Mouse (Mus musculus) lung, embryonic 14.5 days (tissue): ENCODE results near the gene Cyp2d9. TPM values are rescaled to one million over a fixed set of nuclear protein-coding genes. Genes with fewer than 3 reads are reported as not detected.
"Not testable (repeated sequence)": the region's sequence is repeated elsewhere in the genome, so short reads cannot be mapped to it uniquely, and the experiment has no call there.

Experiments
- ATAC-seq: fragments of 200-750 bp; cut with Nextera tagmentation; 2 replicates; pipeline ENCODE4 v1.8.0; 2017; ENCODE audit warnings: mild to moderate bottlenecking, moderate TSS enrichment, moderate library complexity; ENCODE audit not compliant: insufficient read depth
- DNase-seq: peaks from one replicate; pipeline ENCODE4 v3.0.0-alpha.2; 2015
- H3K27ac ChIP-seq: fragments of 300-500 bp; sonication (generic); 2 replicates; pipeline ENCODE4 v1.5.1; 2014; ENCODE audit warnings: low read depth, mild to moderate bottlenecking, moderate library complexity
- H3K27me3 ChIP-seq: fragments of 300-500 bp; sonication (generic); 2 replicates; pipeline ENCODE4 v1.6.1; 2014; ENCODE audit warnings: low read length, control low read depth; ENCODE audit not compliant: insufficient read depth
- H3K36me3 ChIP-seq: fragments of 300-500 bp; sonication (generic); 2 replicates; pipeline ENCODE4 v1.6.1; 2014; ENCODE audit warnings: control low read depth; ENCODE audit not compliant: insufficient read depth
- H3K4me1 ChIP-seq: fragments of 300-500 bp; sonication (generic); 2 replicates; pipeline ENCODE4 v1.6.1; 2014; ENCODE audit warnings: antibody characterized with exemption, control low read depth; ENCODE audit not compliant: insufficient read depth
- H3K4me2 ChIP-seq: fragments of 300-500 bp; sonication (generic); 2 replicates; pipeline ENCODE4 v1.6.1; 2014; ENCODE audit warnings: mild to moderate bottlenecking
- H3K4me3 ChIP-seq: fragments of 300-500 bp; sonication (generic); 2 replicates; pipeline ENCODE4 v1.5.1; 2014; ENCODE audit warnings: low read depth, low read length
- H3K9ac ChIP-seq: fragments of 300-500 bp; sonication (generic); 2 replicates; pipeline ENCODE4 v1.6.1; 2014
- H3K9me3 ChIP-seq: fragments of 300-500 bp; sonication (generic); 2 replicates; pipeline ENCODE4 v1.6.1; 2016; ENCODE audit warnings: low read depth, low read length, control low read depth
- CTCF ChIP-seq: IDR thresholded peaks from 2 replicates; pipeline ENCODE4 v1.5.1; 2016; ENCODE audit warnings: antibody characterized with exemption, low read depth
- WGBS: fragments of 180-500 bp; shearing (Covaris S2); extraction: QIAGEN DNeasy Blood & Tissue Kit; methylation state at CpG from one replicate; pipeline ENCODE4 v1.1.7; 2014; 5-methylcytosine and 5-hydroxymethylcytosine counted together
- polyA plus RNA-seq: library from polyadenylated mRNA; unstranded; fragments of >200 nt; fragmentation: Nextera tagmentation; extraction: Ambion mirVana; gene quantifications from 2 replicates; pipeline ENCODE4 v1.2.1, GENCODE M21; 2014

Cyp2d9 gene
- polyA plus RNA-seq, 1 experiment from 2014 or later: not detected

- H3K27ac ChIP-seq: no peak overlapping the region
- no peak for TF ChIP-seq CTCF
- no peak overlapping the region for H3K4me3 ChIP-seq
- WGBS: 79% methylated on average over 8 of the region's 8 CpGs
- no peak overlapping the region for H3K4me2 ChIP-seq
- no peak for DNase-seq
- H3K9ac ChIP-seq: no peak overlapping the region
- H3K36me3 ChIP-seq: no peaks in the 10 kb centered on the region
- no peaks in the 10 kb centered on the region for H3K4me1 ChIP-seq
- no peaks in the 10 kb centered on the region for H3K9me3 ChIP-seq
- no peaks in the 10 kb centered on the region for H3K27me3 ChIP-seq
- ATAC-seq: no peak
These were observed 12.0 kb downstream of the Cyp2d9 start for GRCm38 (mm10) chr15:82445196-82445595.

- not testable (repeated sequence) for H3K27ac ChIP-seq, H3K4me2 ChIP-seq, H3K27me3 ChIP-seq, ATAC-seq, H3K36me3 ChIP-seq, H3K9me3 ChIP-seq, DNase-seq, H3K4me3 ChIP-seq, H3K4me1 ChIP-seq, H3K9ac ChIP-seq
- WGBS: 62% methylated on average over 2 of the region's 2 CpGs
These were observed 16.8 kb downstream of the Cyp2d9 start for GRCm38 (mm10) chr15:82450045-82450444.

- DNase-seq, H3K4me3 ChIP-seq, ATAC-seq, H3K9me3 ChIP-seq, H3K27me3 ChIP-seq, H3K9ac ChIP-seq, H3K27ac ChIP-seq, H3K36me3 ChIP-seq, H3K4me1 ChIP-seq, H3K4me2 ChIP-seq: not testable (repeated sequence)
- 77% methylated on average over 1 of the region's 1 CpGs for WGBS
These were observed 18.9 kb downstream of the Cyp2d9 start for GRCm38 (mm10) chr15:82452133-82452532.

- H3K9me3 ChIP-seq, H3K9ac ChIP-seq, H3K36me3 ChIP-seq, H3K27ac ChIP-seq, H3K4me2 ChIP-seq, H3K4me1 ChIP-seq, H3K27me3 ChIP-seq, DNase-seq, H3K4me3 ChIP-seq, ATAC-seq: not testable (repeated sequence)
- 79% methylated on average over 6 of the region's 6 CpGs for WGBS
These were observed 20.3 kb downstream of the Cyp2d9 start for GRCm38 (mm10) chr15:82453501-82453900.

GRCm38 (mm10) chr15:82456086-82456790 lies 23.0 kb downstream of the Cyp2d9 start:
- not testable (repeated sequence) for H3K4me3 ChIP-seq, H3K27ac ChIP-seq, H3K9ac ChIP-seq, H3K27me3 ChIP-seq, H3K4me1 ChIP-seq, H3K4me2 ChIP-seq, ATAC-seq, H3K36me3 ChIP-seq, H3K9me3 ChIP-seq, DNase-seq
- 81% methylated on average over 6 of the region's 6 CpGs for WGBS

- Histone ChIP-seq H3K4me1 (no peaks in the 10 kb centered on the region), H3K27ac (no peak overlapping the region), H3K9ac (no peak overlapping the region), H3K36me3 (no peaks in the 10 kb centered on the region), H3K9me3 (no peaks in the 10 kb centered on the region), H3K27me3 (no peaks in the 10 kb centered on the region), H3K4me3 (no peak overlapping the region), H3K4me2 (no peak overlapping the region)
- 76% methylated on average over 5 of the region's 5 CpGs for WGBS
- DNase-seq: no peak
- TF ChIP-seq CTCF: no peak
- no peak for ATAC-seq
These were observed 24.1 kb downstream of the Cyp2d9 start for GRCm38 (mm10) chr15:82457064-82458021.

GRCm38 (mm10) chr15:82459266-82459665 lies 26.0 kb downstream of the Cyp2d9 start:
- not testable (repeated sequence) for ATAC-seq, H3K4me1 ChIP-seq, H3K27ac ChIP-seq, H3K9me3 ChIP-seq, H3K4me2 ChIP-seq, H3K4me3 ChIP-seq, H3K27me3 ChIP-seq, H3K36me3 ChIP-seq, DNase-seq, H3K9ac ChIP-seq
- 76% methylated on average over 12 of the region's 12 CpGs for WGBS
